Mouse (Mus musculus) erythroblast, embryonic 14.5 days (primary cell): Measurements from ENCODE around the gene Rheb.

Source experiments
- GATA1 ChIP-seq: IDR thresholded peaks from 2 replicates; pipeline ENCODE4 v1.6.1; 2012; ENCODE audit warnings: low read length, inconsistent platforms, mixed read lengths
- TAL1 ChIP-seq: IDR thresholded peaks from 3 replicates; pipeline ENCODE4 v1.6.1; 2012; ENCODE audit warnings: low read length, inconsistent platforms, mixed read lengths

DNA sequence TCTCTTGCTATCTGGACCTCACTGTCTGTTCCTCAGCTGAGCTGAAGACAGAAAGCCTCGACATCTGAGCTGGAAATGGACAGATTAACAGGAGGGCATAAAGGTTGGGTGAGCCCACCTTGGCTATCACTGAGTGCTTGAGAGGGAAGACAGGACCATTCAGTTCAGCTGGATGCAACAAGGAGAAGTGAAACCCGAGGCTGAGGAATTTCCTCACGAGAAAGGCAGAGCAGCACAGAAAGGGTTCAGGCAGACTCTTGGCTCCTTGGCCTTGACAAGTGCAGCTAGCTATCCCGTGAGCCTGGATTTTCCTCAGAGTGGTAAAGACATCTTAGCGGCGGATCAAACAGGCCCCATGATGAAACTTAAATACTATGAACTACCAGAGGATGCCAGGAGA lies 37.2 kb downstream of the Rheb start:
- TF ChIP-seq TAL1 (no peak), GATA1 (no peak)
